Mouse (Mus musculus) inflammation-experienced regulatory T-cells (primary cell): ENCODE data around the gene Ccdc182. TPM values are rescaled to one million over a fixed set of nuclear protein-coding genes. Genes with fewer than 3 reads are reported as not detected.

Experiments
- polyA plus RNA-seq, 2 experiments: library from polyadenylated mRNA; unstranded; fragments of 100-300 nt; shearing (Covaris generic); gene quantifications; one replicate each; pipeline ENCODE4 v1.2.1; 2017

Ccdc182 gene
- polyA plus RNA-seq = not detected

DNA sequence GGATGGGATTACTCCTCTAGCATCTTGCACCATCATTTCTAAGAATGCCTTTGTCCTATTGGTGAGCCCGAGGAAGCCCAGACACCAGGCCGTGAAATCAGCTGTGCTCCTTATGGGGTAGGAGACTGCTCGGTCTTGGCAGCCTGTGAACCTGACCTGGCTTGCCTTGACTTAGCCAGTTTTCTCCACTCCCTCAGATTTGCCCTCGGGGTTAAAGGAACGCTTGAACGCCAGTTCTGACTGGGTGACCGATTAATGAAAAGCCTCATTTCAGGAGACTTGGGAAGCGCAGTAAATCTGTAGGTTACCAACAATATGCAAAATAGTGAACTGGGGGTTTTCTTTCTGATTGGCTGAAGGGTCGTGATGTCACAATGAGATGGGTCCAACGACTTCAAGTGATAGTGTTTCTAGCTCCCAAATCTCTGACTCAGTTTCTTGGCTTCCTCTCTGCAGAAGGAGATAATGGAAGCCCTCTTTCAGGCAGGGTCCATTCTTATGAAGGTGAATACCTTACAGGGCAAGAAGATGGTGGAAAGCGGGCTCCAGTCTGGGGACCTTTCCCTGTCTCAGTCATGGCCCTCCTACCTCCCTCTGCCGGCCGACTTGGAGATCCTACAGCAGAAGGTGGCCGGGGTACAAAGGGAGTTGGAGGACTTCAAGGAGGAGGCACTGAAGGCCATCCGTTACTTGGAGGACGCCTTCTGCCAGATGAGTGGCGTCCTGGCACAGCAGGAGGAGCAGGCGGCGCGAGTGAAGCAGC lies at the start of gene Ccdc182:
TSS of gene Ccdc182 (plus strand) at position 428 of the 763 bp plus-strand sequence.

Other genes with a start within 250 kb of the Ccdc182 start
- 100 to 1,000 TPM; 224 to 238 TPM for gene Srsf1, start 246.7 kb upstream of the Ccdc182 start, polyA plus RNA-seq
- 10 to 100 TPM; 43.4 to 46.9 TPM for gene Vezf1, start 225.8 kb upstream of the Ccdc182 start, polyA plus RNA-seq
- gene Cuedc1, start 196.0 kb upstream of the Ccdc182 start, polyA plus RNA-seq = 1 to 10 TPM; 5.4 to 7.1 TPM
- gene Mrps23, start 89.7 kb upstream of the Ccdc182 start, polyA plus RNA-seq = 10 to 100 TPM; 80.1 to 82.4 TPM